In the genomic region with DNA sequence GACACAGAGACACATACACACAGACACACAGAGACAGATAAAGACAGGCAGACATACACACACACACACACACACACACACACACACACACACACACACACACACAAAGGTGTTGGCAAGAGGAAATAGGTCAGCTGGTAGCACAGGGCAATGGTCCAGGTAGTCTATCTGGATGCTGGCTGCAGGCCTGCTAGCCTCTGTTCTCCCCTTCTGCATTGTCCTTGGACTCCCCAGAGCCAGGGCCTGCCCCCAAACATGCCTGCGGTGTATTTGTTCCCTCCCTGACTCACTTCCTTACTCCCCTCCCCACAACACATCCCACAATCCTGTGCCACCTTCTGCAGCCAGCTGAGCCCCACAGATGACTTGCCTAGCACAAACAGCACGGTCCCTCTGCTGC, we compare ENCODE assay signal across 11 mouse cellular contexts.
A peak's percentile ranks its signal among the peaks of the same experiment; 100 is the strongest.
DNase-seq lines count a peak whose midpoint lies in the region; ATAC-seq and TF ChIP-seq lines count a peak whose summit lies in the region.
"Had no signal": no experiment of that assay in that cellular context is flagged by ENCODE, and none has a peak within 500 bp of the region (broad histone marks: within the 10 kb centered on the region; RNA-seq: fewer than 3 reads in every experiment).

No protein-coding gene starts in this region.

- peak; percentile 35 for DNase-seq in midbrain, postnatal 0 days (ENCODE audit: low spot score)
- DNase-seq in cerebellum, adult 9-11 months, result peak; percentile 60
- DNase-seq in heart, postnatal 36 days, result peak; percentile 22 to 31
- no peak for DNase-seq in midbrain, embryonic 14.5 days
- DNase-seq in retina, postnatal 1 day, result no peak
- DNase-seq: gastrocnemius, adult 2 months; lung, postnatal 36 days had no signal

- no peak overlapping the region for H3K9ac ChIP-seq in forebrain, embryonic 15.5 days (replicated peaks)
- no peak overlapping the region for H3K9ac ChIP-seq in forebrain, embryonic 16.5 days (replicated peaks; ENCODE audit: low read depth, low read length)
- no peak overlapping the region for H3K9ac ChIP-seq in midbrain, postnatal 0 days (replicated peaks; ENCODE audit: low read length, poor library complexity, severe bottlenecking)
- no peak overlapping the region for H3K9ac ChIP-seq in midbrain, embryonic 16.5 days (ENCODE audit: low read depth, low read length)
- H3K9ac ChIP-seq in midbrain, embryonic 14.5 days (replicated peaks; ENCODE audit: low read length), result no peak overlapping the region

- H3K9me3 ChIP-seq in forebrain, embryonic 15.5 days, result no peaks in the 10 kb centered on the region
- H3K9me3 ChIP-seq in forebrain, embryonic 16.5 days (ENCODE audit: control insufficient read depth, low read length), result no peaks in the 10 kb centered on the region
- no peaks in the 10 kb centered on the region for H3K9me3 ChIP-seq in midbrain, postnatal 0 days (ENCODE audit: low read length)
- H3K9me3 ChIP-seq in midbrain, embryonic 16.5 days (replicated peaks; ENCODE audit: control insufficient read depth, low read length, poor library complexity, severe bottlenecking), result no peaks in the 10 kb centered on the region
- H3K9me3 ChIP-seq in midbrain, embryonic 14.5 days (ENCODE audit: control insufficient read depth, low read length), result no peaks in the 10 kb centered on the region

- no peak for TF ChIP-seq CTCF in midbrain, postnatal 0 days (IDR thresholded peaks at IDR 0.05)

- no peaks in the 10 kb centered on the region for H3K36me3 ChIP-seq in forebrain, embryonic 15.5 days
- H3K36me3 ChIP-seq in forebrain, embryonic 16.5 days (ENCODE audit: control insufficient read depth, insufficient read depth), result no peaks in the 10 kb centered on the region
- H3K36me3 ChIP-seq in midbrain, postnatal 0 days (ENCODE audit: insufficient read depth, low read length), result no peaks in the 10 kb centered on the region
- H3K36me3 ChIP-seq in midbrain, embryonic 16.5 days (ENCODE audit: control insufficient read depth, insufficient read depth, low read length), result no peaks in the 10 kb centered on the region
- no peaks in the 10 kb centered on the region for H3K36me3 ChIP-seq in midbrain, embryonic 14.5 days (ENCODE audit: control insufficient read depth, insufficient read depth, low read length)

- H3K4me3 ChIP-seq in forebrain, embryonic 15.5 days, result no peak overlapping the region
- no peak overlapping the region for H3K4me3 ChIP-seq in forebrain, embryonic 16.5 days (replicated peaks; ENCODE audit: low read length)
- H3K4me3 ChIP-seq in midbrain, postnatal 0 days (ENCODE audit: low read depth, low read length), result no peak overlapping the region
- no peak overlapping the region for H3K4me3 ChIP-seq in midbrain, embryonic 16.5 days (ENCODE audit: low read depth, low read length)
- H3K4me3 ChIP-seq in midbrain, embryonic 14.5 days (replicated peaks; ENCODE audit: low read depth, low read length), result no peak overlapping the region
- H3K4me3 ChIP-seq: gastrocnemius, adult 2 months had no signal

- intact Hi-C loops in heart, postnatal 36 days (cut with DNase I), result loop anchor here (5.0 kb wide), 1 partner anchor 83 kb away; no protein-coding TSS in a partner anchor

- ATAC-seq in forebrain, embryonic 15.5 days (replicated peaks), result 0 out of 2 replicates have a peak, but pooled peaks have one; percentile 16
- no peak for ATAC-seq in forebrain, embryonic 16.5 days
- ATAC-seq in midbrain, postnatal 0 days (ENCODE audit: low FRiP score), result no peak
- ATAC-seq in midbrain, embryonic 16.5 days, result no peak
- ATAC-seq in midbrain, embryonic 14.5 days (ENCODE audit: low FRiP score, low TSS enrichment), result no peak; the same call in 1 of the 2 replicates

- no peak overlapping the region for H3K4me2 ChIP-seq in forebrain, embryonic 15.5 days (replicated peaks)
- H3K4me2 ChIP-seq in forebrain, embryonic 16.5 days (ENCODE audit: low read length), result no peak overlapping the region
- no peak overlapping the region for H3K4me2 ChIP-seq in midbrain, postnatal 0 days (ENCODE audit: low read depth, low read length, poor library complexity, severe bottlenecking)
- H3K4me2 ChIP-seq in midbrain, embryonic 16.5 days (ENCODE audit: low read length), result no peak overlapping the region
- no peak overlapping the region for H3K4me2 ChIP-seq in midbrain, embryonic 14.5 days (ENCODE audit: low read length)

- H3K27me3 ChIP-seq in forebrain, embryonic 15.5 days, result no peaks in the 10 kb centered on the region
- no peaks in the 10 kb centered on the region for H3K27me3 ChIP-seq in forebrain, embryonic 16.5 days (replicated peaks; ENCODE audit: control insufficient read depth, insufficient read depth, low read length)
- H3K27me3 ChIP-seq in midbrain, postnatal 0 days (ENCODE audit: insufficient read depth, low read length), result no peaks in the 10 kb centered on the region
- H3K27me3 ChIP-seq in midbrain, embryonic 16.5 days (ENCODE audit: control insufficient read depth, insufficient read depth, low read depth, low read length), result no peaks in the 10 kb centered on the region
- no peaks in the 10 kb centered on the region for H3K27me3 ChIP-seq in midbrain, embryonic 14.5 days (ENCODE audit: control insufficient read depth, insufficient read depth, low read length)

- 53% methylated on average over 2 of the region's 2 CpGs for WGBS in forebrain, embryonic 15.5 days
- WGBS in forebrain, embryonic 16.5 days, result 64% methylated on average over 2 of the region's 2 CpGs
- WGBS in midbrain, postnatal 0 days, result 65% methylated on average over 2 of the region's 2 CpGs
- 65% methylated on average over 2 of the region's 2 CpGs for WGBS in midbrain, embryonic 16.5 days
- 66% methylated on average over 2 of the region's 2 CpGs for WGBS in midbrain, embryonic 14.5 days

- H3K27ac ChIP-seq in forebrain, embryonic 15.5 days (replicated peaks), result no peak overlapping the region
- H3K27ac ChIP-seq in forebrain, embryonic 16.5 days (ENCODE audit: low read length), result no peak overlapping the region
- H3K27ac ChIP-seq in midbrain, postnatal 0 days (ENCODE audit: low read depth, low read length), result no peak overlapping the region
- no peak overlapping the region for H3K27ac ChIP-seq in midbrain, embryonic 16.5 days (ENCODE audit: low read length)
- H3K27ac ChIP-seq in midbrain, embryonic 14.5 days (replicated peaks; ENCODE audit: low read depth, low read length), result no peak overlapping the region
- H3K27ac ChIP-seq: gastrocnemius, adult 2 months; stomach, postnatal 0 days had no signal

- no peaks in the 10 kb centered on the region for H3K4me1 ChIP-seq in forebrain, embryonic 15.5 days
- H3K4me1 ChIP-seq in forebrain, embryonic 16.5 days (replicated peaks; ENCODE audit: control insufficient read depth, insufficient read depth, low read length), result no peaks in the 10 kb centered on the region
- H3K4me1 ChIP-seq in midbrain, postnatal 0 days (ENCODE audit: insufficient read depth, low read length), result no peaks in the 10 kb centered on the region
- H3K4me1 ChIP-seq in midbrain, embryonic 16.5 days (ENCODE audit: control insufficient read depth, insufficient read depth, low read length), result no peaks in the 10 kb centered on the region
- H3K4me1 ChIP-seq in midbrain, embryonic 14.5 days (ENCODE audit: control insufficient read depth, insufficient read depth, low read length), result no peaks in the 10 kb centered on the region

Comparison
In these comparisons a context has a peak if more than half of its experiments do, and no peak if none do; other contexts are left out.
1. DNase-seq: peak in midbrain, postnatal 0 days (single experiment), cerebellum, adult 9-11 months (single experiment) and heart, postnatal 36 days (2 of 2); none in midbrain, embryonic 14.5 days (single experiment) and retina, postnatal 1 day (single experiment).